Mouse (Mus musculus) adipocyte (in vitro differentiated cells): ENCODE results near the gene Uspl1.

Experiments
- DNase-seq: peaks from one replicate; pipeline ENCODE4 v3.0.0-alpha.2; 2016; ENCODE audit warnings: low spot score

Gene Uspl1

DNA sequence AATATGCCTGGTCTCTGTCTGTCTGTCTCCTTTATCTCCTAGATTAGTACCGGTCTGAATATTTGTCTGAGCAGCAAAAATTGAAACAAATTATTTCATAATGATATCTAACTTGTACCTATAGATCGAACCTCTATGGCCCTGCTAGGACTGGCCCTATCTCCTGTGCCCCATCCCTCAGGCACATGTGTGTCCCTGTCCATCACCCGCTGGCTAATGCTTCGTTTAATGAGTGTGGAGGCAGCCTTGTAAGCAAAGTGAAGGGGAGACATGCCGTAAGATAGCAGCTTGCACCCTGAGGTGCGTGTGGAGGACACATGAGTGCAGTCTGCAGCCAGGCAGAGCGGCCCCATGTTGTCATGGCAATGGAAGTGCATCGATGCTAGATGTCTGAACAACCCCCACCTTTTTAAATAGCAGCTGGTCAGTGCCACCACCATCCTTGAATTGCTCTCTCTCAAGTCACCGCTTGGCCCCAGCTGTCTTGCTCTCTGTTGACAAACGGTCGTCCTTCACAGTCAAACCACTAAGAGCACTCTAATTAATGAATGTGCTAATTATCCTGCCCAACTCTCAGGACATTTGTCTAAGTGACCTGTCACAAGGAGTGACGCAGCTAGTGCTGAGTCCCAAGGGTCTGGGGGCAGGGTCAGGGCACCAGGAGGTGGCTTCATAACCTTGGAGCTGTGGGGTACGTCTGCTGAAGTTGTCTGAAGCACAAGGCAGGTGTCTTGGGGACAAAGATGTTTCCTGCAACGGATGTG is 73.5 kb downstream of the Uspl1 start:
- DNase-seq: no peak

DNA sequence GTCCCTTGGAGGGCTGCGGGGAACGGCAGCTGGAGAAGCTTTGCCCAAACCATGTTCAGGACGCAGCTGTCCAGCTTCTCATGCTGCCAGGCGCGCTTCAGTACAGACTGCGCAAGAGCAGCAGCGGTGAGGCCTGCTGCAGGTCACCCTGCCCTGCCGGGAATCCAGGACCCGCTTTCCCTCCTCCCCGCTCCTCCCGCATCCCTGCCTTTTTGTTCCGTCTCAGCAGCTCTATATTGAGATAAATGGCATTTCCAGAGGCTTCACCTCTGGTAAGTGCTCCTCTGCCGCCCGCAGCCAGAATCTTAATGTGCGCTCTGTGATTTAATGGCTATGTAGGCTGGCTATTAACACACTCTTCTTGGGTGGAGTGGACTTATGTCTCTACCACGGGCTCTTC is 74.9 kb downstream of the Uspl1 start:
- DNase-seq: no peak

DNA sequence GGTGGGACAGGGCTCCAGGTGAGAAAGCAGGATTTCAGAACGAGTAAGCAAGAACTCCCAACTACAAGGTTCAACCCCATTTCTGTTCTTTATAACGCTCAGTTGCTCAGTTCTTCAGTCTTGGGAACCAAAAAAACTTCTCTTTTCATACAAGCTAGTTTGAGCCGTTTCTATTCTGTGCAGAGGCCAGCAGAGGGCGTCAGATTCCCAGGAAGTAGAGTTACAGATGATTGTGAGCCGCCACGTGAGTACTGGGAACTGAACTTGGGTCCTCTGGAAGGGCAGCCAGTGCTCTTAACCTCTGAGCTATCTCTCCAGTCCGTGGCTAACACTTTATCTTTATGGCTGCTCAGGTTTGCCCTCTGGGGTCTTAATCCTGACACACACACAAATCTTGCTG is 77.3 kb downstream of the Uspl1 start:
- no peak for DNase-seq

DNA sequence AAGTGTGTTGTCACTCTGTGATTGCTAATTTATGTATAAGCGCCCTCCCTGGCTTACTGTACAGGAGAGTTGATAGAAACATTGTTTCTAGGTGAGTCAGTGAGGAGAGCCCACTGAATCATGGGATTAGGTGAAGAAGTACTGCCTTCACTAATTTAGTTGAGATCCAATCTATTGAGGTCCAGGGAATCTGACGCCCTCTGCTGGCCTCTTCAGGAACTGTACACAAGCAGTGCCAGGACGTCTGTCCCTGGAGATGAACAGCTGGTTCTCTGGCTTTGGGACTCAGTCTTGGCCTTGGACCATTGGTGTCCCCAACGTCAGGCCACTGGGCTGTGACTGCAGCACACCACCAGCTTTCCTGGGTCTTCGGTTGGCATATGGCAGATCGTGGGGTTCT is 77.7 kb downstream of the Uspl1 start:
- DNase-seq: peak; percentile 19

DNA sequence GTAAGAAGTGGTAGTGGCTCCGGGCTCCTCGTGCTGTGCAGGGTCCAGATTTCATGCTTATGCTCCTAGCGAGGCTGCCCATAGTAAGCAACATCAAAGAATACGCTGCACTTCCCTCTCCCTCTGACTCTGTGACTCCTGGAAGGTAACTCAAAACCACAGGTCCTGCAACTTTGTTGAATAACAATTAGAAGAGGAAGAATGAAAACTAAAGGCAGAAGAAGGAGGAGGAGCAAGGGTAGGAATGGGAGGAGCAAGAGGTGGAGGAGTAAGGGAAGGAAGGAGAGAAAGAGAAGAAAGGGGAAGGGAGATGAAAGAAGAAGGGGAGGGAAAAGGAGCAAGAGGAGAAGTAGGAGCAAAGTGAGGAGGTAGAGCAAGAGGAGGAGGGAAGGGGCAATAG is 80.3 kb downstream of the Uspl1 start, which contains the start of gene Alox5ap:
Alox5ap (plus strand) TSS at position 363 of the 400 bp plus-strand sequence.
- no peak for DNase-seq

DNA sequence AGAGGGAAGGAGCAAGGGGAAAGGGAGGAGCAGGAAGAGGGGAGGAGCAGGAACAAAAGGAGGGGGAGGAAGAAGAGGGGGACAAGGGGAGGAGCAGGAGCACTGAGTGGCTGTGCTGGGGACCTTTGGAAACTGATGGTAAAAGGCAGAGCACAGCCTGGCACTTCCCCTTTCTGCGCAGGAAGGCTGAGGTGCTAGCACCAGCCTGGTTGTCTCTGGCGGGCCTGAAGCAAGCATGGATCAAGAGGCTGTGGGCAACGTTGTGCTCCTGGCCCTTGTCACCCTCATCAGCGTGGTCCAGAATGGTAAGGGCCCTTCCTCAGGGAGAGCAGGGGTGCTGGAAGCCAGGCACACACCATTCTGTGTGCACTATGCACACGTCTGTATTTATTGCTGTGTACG is 80.7 kb downstream of the Uspl1 start:
- DNase-seq: no peak
